Mouse (Mus musculus) stomach, embryonic 14.5 days (tissue): ENCODE data around the gene Cd300lb. TPM values are rescaled to one million over a fixed set of nuclear protein-coding genes. Genes with fewer than 3 reads are reported as not detected.

ENCODE experiments used
- ATAC-seq: fragments of 200-750 bp; cut with Nextera tagmentation; 2 replicates; pipeline ENCODE4 v1.8.0; 2017; ENCODE audit warnings: low read depth, moderate TSS enrichment; ENCODE audit not compliant: insufficient number of reproducible peaks, insufficient read depth, low FRiP score
- H3K27ac ChIP-seq: fragments of 300-500 bp; sonication (generic); 2 replicates; pipeline ENCODE4 v1.5.1; 2014; ENCODE audit warnings: mild to moderate bottlenecking, low read length, moderate library complexity, mixed read lengths
- H3K27me3 ChIP-seq: fragments of 300-500 bp; sonication (generic); 2 replicates; pipeline ENCODE4 v1.6.1; 2014; ENCODE audit warnings: low read length, control low read depth, mixed read lengths; ENCODE audit not compliant: control insufficient read depth, insufficient read depth
- H3K36me3 ChIP-seq: fragments of 300-500 bp; sonication (generic); 2 replicates; pipeline ENCODE4 v1.6.1; 2014; ENCODE audit warnings: mild to moderate bottlenecking, control low read depth, low read length, moderate library complexity, mixed read lengths; ENCODE audit not compliant: control insufficient read depth, insufficient read depth
- H3K4me1 ChIP-seq: fragments of 300-500 bp; sonication (generic); 2 replicates; pipeline ENCODE4 v1.6.1; 2014; ENCODE audit warnings: low read length, control low read depth, mixed read lengths; ENCODE audit not compliant: control insufficient read depth, insufficient read depth
- H3K4me2 ChIP-seq: fragments of 300-500 bp; sonication (generic); replicated peaks from 2 replicates; pipeline ENCODE4 v1.6.1; 2014; ENCODE audit warnings: low read depth, low read length, control low read depth
- H3K4me3 ChIP-seq: fragments of 300-500 bp; sonication (generic); 2 replicates; pipeline ENCODE4 v1.5.1; 2014; ENCODE audit warnings: low read depth, low read length, control low read depth
- H3K9ac ChIP-seq: fragments of 300-500 bp; sonication (generic); replicated peaks from 2 replicates; pipeline ENCODE4 v1.6.1; 2014; ENCODE audit warnings: low read depth, mild to moderate bottlenecking, control low read depth, low read length, moderate library complexity, mixed read lengths
- H3K9me3 ChIP-seq: fragments of 300-500 bp; sonication (generic); 2 replicates; pipeline ENCODE4 v1.6.1; 2016; ENCODE audit warnings: low read depth, low read length, control low read depth; ENCODE audit not compliant: control insufficient read depth
- WGBS: fragments of 180-500 bp; shearing (Covaris S2); extraction: QIAGEN DNeasy Blood & Tissue Kit; methylation state at CpG from one replicate; pipeline ENCODE4 v1.1.7; 2014; 5-methylcytosine and 5-hydroxymethylcytosine counted together
- polyA plus RNA-seq: library from polyadenylated mRNA; unstranded; fragments of >200 nt; fragmentation: Nextera tagmentation; extraction: Ambion mirVana; gene quantifications from 2 replicates; pipeline ENCODE4 v1.2.1, GENCODE M21; 2014

Gene Cd300lb
- polyA plus RNA-seq, 1 experiment from 2014 or later: 0.12 TPM

- H3K27me3 ChIP-seq: no peaks in the 10 kb centered on the region
- no peaks in the 10 kb centered on the region for H3K36me3 ChIP-seq
- H3K9ac ChIP-seq: no peak overlapping the region
- no peak overlapping the region for H3K27ac ChIP-seq
- H3K4me2 ChIP-seq: no peak overlapping the region
- no peaks in the 10 kb centered on the region for H3K9me3 ChIP-seq
- H3K4me3 ChIP-seq: no peak overlapping the region
- 75% methylated on average over 2 of the region's 2 CpGs for WGBS
- ATAC-seq: no peak
- 0 out of 2 replicates have a peak, but pooled peaks cover 8% of the 10 kb centered on the region for H3K4me1 ChIP-seq
Measured at GRCm38 (mm10) chr11:114879666-114880065, 54.5 kb downstream of the Cd300lb start.

DNA sequence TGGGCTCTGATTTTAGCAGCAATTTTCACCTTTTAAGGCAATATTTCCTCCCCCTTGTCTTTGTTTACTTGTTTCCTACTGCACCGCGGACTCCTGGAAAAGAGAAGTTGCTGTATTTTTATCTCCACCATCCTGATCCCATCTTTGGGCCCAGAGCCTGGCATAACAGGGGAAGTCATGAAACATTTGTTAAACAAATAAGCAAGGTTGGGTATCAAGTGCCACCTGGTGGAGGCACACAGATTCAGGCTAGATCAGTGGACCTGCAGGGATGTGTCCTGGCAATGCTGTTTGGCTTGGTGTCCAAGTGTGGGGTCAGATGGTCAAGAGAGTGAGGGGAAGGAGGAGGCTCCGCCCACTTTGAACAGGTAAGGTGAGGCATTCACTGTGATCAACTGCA, 57.0 kb downstream of the Cd300lb start:
- no peak overlapping the region for H3K4me2 ChIP-seq
- H3K4me3 ChIP-seq: no peak overlapping the region
- no peak overlapping the region for H3K27ac ChIP-seq
- H3K36me3 ChIP-seq: no peaks in the 10 kb centered on the region
- H3K27me3 ChIP-seq: no peaks in the 10 kb centered on the region
- no peak overlapping the region for H3K9ac ChIP-seq
- WGBS: 37% methylated on average over 3 of the region's 3 CpGs
- no peaks in the 10 kb centered on the region for H3K9me3 ChIP-seq
- ATAC-seq: peak; percentile 38; the same call in 1 of the 2 replicates
- H3K4me1 ChIP-seq: 0 out of 2 replicates have a peak, but pooled peaks cover 17% of the 10 kb centered on the region

- H3K9me3 ChIP-seq: no peaks in the 10 kb centered on the region
- H3K27me3 ChIP-seq: no peaks in the 10 kb centered on the region
- 0 out of 2 replicates have a peak, but pooled peaks cover 17% of the 10 kb centered on the region for H3K4me1 ChIP-seq
- no peak overlapping the region for H3K27ac ChIP-seq
- 50% methylated on average over 2 of the region's 2 CpGs for WGBS
- H3K4me2 ChIP-seq: no peak overlapping the region
- ATAC-seq: no peak
- no peaks in the 10 kb centered on the region for H3K36me3 ChIP-seq
- H3K9ac ChIP-seq: no peak overlapping the region
- no peak overlapping the region for H3K4me3 ChIP-seq
Measured at GRCm38 (mm10) chr11:114876621-114877020, 57.6 kb downstream of the Cd300lb start.

GRCm38 (mm10) chr11:114876176-114876575, 58.0 kb downstream of the Cd300lb start:
- Histone ChIP-seq H3K9ac (no peak overlapping the region), H3K27ac (no peak overlapping the region)
- no peak for ATAC-seq

DNA sequence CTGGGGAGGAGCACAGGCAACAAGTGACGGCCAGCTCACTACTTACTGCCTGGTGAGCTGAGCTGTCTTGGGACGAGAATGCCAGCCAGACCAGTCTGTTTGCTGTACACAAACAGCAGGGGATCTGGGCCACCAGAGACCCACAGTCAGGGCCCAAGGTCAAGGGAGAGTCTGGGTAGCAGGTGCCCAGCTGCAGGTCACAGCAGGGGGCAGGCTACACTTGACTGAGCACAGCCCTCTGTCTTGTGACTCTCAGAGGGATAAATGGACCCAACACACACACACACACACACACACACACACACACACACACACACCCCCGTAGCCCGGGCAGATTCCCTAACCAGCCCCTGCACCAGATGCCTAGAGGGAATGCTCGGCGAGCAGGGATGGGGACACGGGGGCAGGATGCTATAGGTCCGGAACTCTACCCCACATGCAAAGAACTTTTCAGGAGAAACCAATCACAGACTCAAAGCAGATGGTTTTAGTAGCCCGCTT, 58.8 kb downstream of the Cd300lb start:
- no peaks in the 10 kb centered on the region for H3K9me3 ChIP-seq
- 19% methylated on average over 9 of the region's 9 CpGs for WGBS
- ATAC-seq: no peak

More at GRCm38 (mm10) chr11:114876176-114876575, 58.0 kb downstream of the Cd300lb start:
- Histone ChIP-seq H3K4me3 (no peak overlapping the region), H3K4me1 (0 out of 2 replicates have a peak, but pooled peaks cover 17% of the 10 kb centered on the region), H3K4me2 (no peak overlapping the region), H3K9me3 (no peaks in the 10 kb centered on the region), H3K27me3 (no peaks in the 10 kb centered on the region), H3K36me3 (no peaks in the 10 kb centered on the region)
- 45% methylated on average over 7 of the region's 7 CpGs for WGBS

GRCm38 (mm10) chr11:114874226-114875145, 59.7 kb downstream of the Cd300lb start:
- no peaks in the 10 kb centered on the region for H3K9me3 ChIP-seq
- H3K36me3 ChIP-seq: peaks cover 11% of the 10 kb centered on the region; the same call in 1 of the 2 replicates
- no peaks in the 10 kb centered on the region for H3K27me3 ChIP-seq
- no peak for ATAC-seq
- WGBS: 46% methylated on average over 9 of the region's 9 CpGs
- no peak overlapping the region for H3K4me2 ChIP-seq
- H3K9ac ChIP-seq: no peak overlapping the region
- 0 out of 2 replicates have a peak, but pooled peaks cover 17% of the 10 kb centered on the region for H3K4me1 ChIP-seq
- H3K4me3 ChIP-seq: no peak overlapping the region
- H3K27ac ChIP-seq: no peak overlapping the region

More for the DNA sequence above, 58.8 kb downstream of the Cd300lb start:
- Histone ChIP-seq H3K4me3 (no peak overlapping the region), H3K9ac (no peak overlapping the region), H3K4me2 (no peak overlapping the region), H3K36me3 (peaks cover 6% of the 10 kb centered on the region; the same call in 1 of the 2 replicates), H3K4me1 (0 out of 2 replicates have a peak, but pooled peaks cover 17% of the 10 kb centered on the region), H3K27ac (no peak overlapping the region), H3K27me3 (no peaks in the 10 kb centered on the region)

DNA sequence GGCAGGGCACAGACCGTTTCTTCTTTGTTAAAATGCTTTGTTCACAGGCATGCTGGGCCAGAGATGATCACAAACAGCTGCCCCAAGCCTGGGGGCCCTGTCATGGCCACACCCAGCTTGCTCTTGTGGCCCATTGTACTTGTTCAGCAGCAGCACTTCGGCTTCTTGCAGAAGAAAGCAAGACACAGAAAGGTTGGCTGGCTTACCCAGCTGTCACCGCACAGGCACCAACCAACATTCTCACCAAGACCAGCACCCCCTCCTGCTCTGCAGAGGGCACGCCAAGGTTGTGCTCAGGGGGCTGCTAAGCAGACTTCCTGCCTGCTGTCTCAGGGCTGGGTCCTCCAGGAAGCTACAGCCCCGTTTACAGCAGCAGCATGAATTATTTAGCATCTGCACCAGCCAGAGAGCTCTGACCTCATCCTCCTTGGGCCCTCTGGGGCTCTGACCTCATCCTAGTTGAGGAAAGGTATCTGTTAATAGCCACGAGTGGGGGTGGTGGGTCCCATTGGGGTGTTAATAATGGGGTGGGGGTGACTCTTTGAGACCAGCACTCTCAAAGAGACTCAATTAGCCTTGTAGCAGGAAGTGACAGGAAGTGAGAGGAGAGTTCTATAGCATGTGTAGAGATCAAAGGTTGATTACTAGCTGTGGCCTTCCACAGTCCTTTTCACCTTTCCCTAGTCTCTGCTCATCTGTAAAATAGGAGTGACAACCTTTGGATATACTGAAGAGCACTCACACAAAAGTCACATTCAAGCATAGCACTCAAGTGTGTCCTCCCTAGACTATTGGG, 61.0 kb downstream of the Cd300lb start:
- Histone ChIP-seq H3K9me3 (no peaks in the 10 kb centered on the region), H3K36me3 (peaks cover 11% of the 10 kb centered on the region; the same call in 1 of the 2 replicates), H3K4me1 (0 out of 2 replicates have a peak, but pooled peaks cover 17% of the 10 kb centered on the region), H3K4me3 (no peak overlapping the region), H3K27ac (no peak overlapping the region; the same call in 1 of the 2 replicates), H3K27me3 (no peaks in the 10 kb centered on the region), H3K4me2 (no peak overlapping the region), H3K9ac (no peak overlapping the region)
- ATAC-seq: no peak
- WGBS: 24% methylated on average over 6 of the region's 6 CpGs
